Mouse (Mus musculus) E14TG2a.4 (cell line): ENCODE data around the gene Cbl.

ENCODE experiments used
- CTCF ChIP-seq: conservative IDR thresholded peaks from 2 replicates; pipeline ENCODE4 v1.5.1; 2014; ENCODE audit warnings: low read length
- POU5F1 ChIP-seq: IDR thresholded peaks from 2 replicates; pipeline ENCODE4 v1.6.1; 2014; ENCODE audit warnings: low read length, borderline replicate concordance

GRCm38 (mm10) chr9:44094737-44095136 is 139.1 kb downstream of the Cbl start:
- no peak for TF ChIP-seq CTCF
- TF ChIP-seq POU5F1: no peak
